Mouse (Mus musculus): ENCODE measurements around the gene Olfr338.
"Not testable (repeated sequence)": the region's sequence is repeated elsewhere in the genome, so short reads cannot be mapped to it uniquely, and the experiment has no call there.

Gene Olfr338

DNA sequence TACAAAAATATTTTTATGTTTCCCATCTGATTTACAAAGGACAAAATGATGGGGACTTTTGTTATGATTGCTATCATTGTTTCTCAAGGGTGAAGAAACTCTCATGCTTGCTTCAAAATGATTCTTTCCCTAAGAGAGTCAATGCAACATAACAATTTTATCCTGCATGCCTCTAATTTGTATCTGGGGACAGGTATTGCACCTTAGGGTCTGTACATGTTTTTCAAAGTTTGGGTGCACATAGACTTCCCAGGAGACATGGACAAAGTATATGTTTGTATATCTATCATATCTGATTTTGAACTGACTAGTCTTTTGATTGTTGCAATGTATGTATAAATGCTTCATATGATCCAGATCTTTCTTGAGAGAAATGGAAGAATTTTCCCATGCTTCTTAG lies at the start of gene Olfr338:
TSS of gene Olfr338 (plus strand) at position 301 of the 400 bp plus-strand sequence.
- no peak for DNase-seq

DNA sequence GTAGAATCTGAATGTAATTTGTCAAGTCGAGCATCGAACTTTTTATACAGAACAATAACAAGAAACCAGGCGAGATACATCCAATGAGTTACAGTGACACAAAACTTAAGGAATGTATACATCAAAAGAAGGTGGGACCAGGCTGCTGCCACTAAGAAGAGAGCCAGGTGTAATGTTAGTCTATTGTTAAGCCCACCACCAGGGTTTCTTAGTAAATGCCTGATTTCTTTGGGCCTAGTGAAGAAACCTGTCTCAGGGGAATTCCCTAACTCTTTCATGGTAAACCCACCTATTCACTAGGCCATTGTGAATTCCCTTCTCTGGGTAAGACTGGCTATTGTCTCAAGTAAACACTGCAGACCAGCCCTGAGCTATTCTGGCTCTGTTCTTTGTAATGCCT lies 41.9 kb downstream of the Olfr338 start:
- not testable (repeated sequence) for DNase-seq

DNA sequence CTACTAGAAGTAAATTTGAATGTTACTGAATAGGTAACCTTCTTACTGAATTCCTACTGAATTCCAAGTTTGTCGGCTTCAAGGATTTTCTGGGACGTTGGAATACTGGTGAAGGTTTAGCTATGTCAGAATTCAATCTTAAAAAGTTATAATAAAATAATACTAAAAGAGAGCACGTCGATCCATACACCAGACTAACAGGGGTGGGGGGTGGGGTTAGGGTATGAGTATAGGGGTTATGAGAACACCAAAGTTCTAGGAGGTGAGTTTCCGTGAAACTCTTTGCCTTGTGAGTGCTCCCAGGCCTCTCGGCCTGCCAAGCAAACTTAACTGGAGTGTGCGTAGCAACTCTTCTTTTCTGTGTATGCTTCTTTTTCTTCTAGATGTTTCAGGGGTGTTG lies 42.3 kb downstream of the Olfr338 start:
- DNase-seq: not testable (repeated sequence)

DNA sequence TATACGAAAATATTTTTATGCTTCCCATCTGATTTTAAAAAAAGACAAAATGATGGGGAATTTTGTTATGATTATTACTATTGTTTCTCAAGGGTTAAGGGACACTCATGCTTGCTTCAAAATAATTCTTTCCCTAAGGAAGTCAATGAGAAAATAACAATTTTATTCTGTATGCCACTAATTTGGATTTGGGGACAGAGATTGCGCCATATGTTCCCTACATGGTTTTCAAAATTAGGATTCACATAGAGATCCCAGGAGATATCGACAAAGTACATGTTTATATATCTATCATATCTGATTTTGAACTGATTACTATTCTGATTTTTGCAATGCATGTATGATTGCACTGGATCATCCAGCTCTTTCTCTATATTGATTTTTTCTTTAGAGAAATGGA lies 45.3 kb downstream of the Olfr338 start, which contains the start of gene Olfr339:
TSS of gene Olfr339 (plus strand) at position 301 of the 400 bp plus-strand sequence.
- no peak for DNase-seq
